Mouse (Mus musculus): ENCODE data around the gene Slc22a7. TPM values are rescaled to one million over a fixed set of nuclear protein-coding genes. Genes with fewer than 3 reads are reported as not detected.

The Slc22a7 gene
- total RNA-seq (2021) = under 1 TPM; 0.53 to 0.89 TPM
- long read RNA-seq, experiment 1 = 0 reads
- long read RNA-seq, experiment 2 = 0 reads

GRCm38 (mm10) chr17:46438298-46438873 lies at the start of gene Slc22a7:
Slc22a7 (minus strand) TSS chr17:46438457.
- DNase-seq (ENCODE audit: low spot score in 2 of 2) = no peak
- intact Hi-C loops (cut with DNase I) = no loop called here

GRCm38 (mm10) chr17:46487431-46487830 lies 49.2 kb upstream of the Slc22a7 start, which contains the start of gene Ttbk1:
Ttbk1 (minus strand) TSS chr17:46487675.
- peak; percentile 68 to 76 for DNase-seq (ENCODE audit: low spot score in 2 of 2)
- intact Hi-C loops (cut with DNase I) = no loop called here

- no peak for DNase-seq (ENCODE audit: low spot score in 2 of 2)
- intact Hi-C loops (cut with DNase I) = no loop called here
Observed at GRCm38 (mm10) chr17:46486995-46487394, 48.7 kb upstream of the Slc22a7 start.

GRCm38 (mm10) chr17:46484461-46484875 lies 46.2 kb upstream of the Slc22a7 start:
- peak in 1 of 2 experiments; percentile 52 for DNase-seq (ENCODE audit: low spot score in 2 of 2)

DNA sequence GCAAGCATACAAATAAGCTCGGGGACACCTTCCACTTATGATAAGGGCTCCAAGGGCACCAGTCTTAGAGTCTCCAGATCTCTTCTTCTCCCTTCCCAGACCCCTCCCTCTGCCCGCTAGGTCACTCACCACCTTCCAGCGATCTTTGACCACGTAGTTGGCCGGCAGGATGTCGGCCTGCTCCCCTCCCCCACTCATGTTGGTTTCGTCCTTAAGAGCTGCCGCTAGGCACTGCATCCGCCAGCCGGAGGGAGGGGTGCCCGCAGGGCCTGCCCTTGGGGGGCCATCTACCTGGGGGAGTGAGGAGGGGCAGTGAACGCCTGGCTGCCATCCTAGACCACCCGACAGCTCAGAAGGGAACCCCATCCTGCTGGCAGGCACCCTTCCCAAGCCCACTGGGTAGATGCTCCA lies 45.8 kb upstream of the Slc22a7 start:
- intact Hi-C loops (cut with DNase I) = no loop called here
- DNase-seq (ENCODE audit: low spot score in 2 of 2) = peak in 1 of 2 experiments; percentile 38

More at GRCm38 (mm10) chr17:46484461-46484875, 46.2 kb upstream of the Slc22a7 start:
- intact Hi-C loops (cut with DNase I) = no loop called here

GRCm38 (mm10) chr17:46483561-46484001 lies 45.3 kb upstream of the Slc22a7 start:
- intact Hi-C loops (cut with DNase I) = no loop called here

GRCm38 (mm10) chr17:46477286-46477685 lies 39.0 kb upstream of the Slc22a7 start:
- DNase-seq (ENCODE audit: low spot score in 2 of 2) = no peak
- intact Hi-C loops (cut with DNase I) = no loop called here

More at GRCm38 (mm10) chr17:46483561-46484001, 45.3 kb upstream of the Slc22a7 start:
- DNase-seq (ENCODE audit: low spot score in 2 of 2) = peak; percentile 70

DNA sequence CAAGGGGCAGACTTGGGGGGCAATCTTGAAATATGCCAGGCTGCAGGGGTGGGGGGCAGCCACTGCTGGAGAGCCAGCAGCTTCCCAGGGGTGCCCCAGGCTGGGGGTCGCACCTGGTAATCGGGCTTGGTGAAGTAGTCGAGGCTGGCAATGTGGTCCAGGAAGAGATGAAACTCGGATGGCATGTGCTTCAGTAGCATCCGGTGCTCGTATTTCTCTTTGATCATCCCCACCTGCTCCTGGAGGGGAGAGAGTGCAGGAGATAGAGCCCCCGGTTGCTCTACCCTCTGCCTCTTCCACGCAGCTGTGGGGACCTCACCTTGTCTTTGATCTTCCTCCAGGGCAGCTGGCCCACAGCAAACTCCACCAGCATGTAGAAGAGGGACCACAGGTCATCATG lies 38.3 kb upstream of the Slc22a7 start:
- intact Hi-C loops (cut with DNase I) = no loop called here
- DNase-seq (ENCODE audit: low spot score in 2 of 2) = no peak

DNA sequence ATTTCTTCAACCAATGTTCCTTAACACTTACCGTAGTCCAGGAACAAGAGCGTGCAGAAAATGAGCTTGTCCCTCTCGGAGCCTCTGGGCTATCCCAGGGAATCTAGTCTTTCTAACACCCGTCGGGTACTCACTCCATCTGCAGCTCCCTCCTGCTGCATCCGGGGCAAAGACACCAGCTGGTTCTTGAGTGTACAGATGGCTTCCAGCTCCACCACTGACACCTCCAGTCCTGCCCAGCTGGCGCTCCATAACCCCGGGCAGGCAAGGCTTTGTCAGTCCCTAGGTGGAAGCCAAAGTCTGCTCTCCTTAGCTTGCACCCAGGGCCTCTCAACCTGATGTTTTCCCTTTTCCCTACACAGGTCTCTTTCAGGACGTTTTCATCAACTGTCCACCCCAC lies 29.6 kb upstream of the Slc22a7 start:
- intact Hi-C loops (cut with DNase I) = no loop called here

DNA sequence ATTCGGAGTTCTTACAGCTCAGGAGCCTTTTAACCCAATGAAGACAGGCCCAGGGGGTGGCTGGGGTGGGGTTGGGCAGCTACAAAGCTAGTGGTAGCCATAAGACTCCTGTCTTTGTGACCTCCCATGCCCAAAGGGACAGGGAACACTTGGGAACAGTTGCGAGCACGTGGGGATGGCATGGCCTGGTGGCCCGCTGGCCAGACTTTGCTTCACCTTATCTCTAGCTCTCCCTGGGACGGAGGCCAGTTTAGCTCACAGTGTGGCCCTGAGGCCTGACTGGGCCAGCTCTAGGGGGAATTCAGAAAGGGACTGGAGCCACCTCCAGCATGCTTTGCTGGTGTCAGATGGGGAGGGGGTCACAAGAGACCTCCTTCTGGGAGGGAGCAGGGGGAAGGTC lies 24.0 kb upstream of the Slc22a7 start:
- intact Hi-C loops (cut with DNase I) = no loop called here
- no peak for DNase-seq (ENCODE audit: low spot score in 2 of 2)

More for the DNA sequence above, 29.6 kb upstream of the Slc22a7 start:
- DNase-seq (ENCODE audit: low spot score in 2 of 2) = no peak

DNA sequence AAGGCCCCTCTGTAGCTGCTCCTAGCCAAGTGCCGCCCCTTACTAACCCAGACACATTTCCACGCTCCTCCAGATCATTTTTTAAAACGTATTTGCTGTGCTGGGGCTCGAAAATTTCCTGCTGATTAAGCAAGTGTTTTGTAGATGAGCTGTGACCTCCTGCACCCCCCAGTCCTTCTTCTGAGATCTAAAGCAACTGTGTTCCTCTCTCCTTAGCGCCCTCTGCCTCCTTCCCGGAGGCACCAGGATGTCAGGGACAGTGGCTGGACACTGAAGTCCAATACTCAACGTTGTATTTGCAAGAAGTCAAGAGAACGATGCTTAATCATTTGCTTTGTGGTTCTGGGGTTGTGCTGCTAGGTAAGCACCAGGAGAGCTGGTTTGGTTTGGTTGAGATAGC lies 23.1 kb upstream of the Slc22a7 start:
- intact Hi-C loops (cut with DNase I) = no loop called here
- no peak for DNase-seq (ENCODE audit: low spot score in 2 of 2)

DNA sequence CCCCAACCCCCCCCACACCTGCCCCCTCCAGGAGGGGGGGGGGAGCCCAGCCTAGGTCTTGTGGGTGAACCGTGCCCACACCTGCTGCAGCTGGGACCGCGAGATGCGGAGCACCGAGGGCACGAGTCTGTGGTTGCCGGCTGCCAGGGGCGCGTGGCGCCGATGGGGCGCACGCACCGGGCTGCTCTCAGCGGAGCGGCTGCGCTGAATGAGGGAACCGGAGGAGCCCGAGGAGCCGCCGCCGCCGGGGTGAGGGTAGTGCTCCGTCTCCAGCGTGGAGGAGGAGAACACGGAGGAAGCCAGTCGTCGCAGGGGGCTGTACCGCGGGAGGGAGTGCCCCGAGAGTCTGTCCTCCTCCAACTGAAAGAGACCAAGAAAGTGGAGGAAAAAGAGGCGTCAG lies 22.4 kb upstream of the Slc22a7 start:
- DNase-seq (ENCODE audit: low spot score in 2 of 2) = no peak
- intact Hi-C loops (cut with DNase I) = no loop called here

DNA sequence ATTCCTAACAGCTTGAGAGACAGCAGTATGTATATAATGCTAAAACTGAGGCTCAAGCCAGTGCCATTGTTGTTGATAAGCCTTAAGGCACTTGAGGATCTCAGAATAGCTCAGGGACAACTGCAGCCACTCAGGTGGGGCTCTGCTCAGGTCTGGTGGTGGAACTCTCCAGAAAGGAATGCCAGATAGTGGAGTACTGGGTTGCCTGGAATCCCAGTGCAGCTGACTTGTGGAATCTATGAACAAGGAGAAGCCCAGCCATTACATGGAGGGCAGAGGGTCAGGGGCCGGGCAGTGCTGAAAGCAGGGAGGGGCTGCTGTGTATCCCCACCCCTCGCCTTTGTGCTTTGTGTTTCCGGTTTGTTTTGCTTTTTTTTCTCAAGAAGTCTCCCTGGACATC lies 20.2 kb upstream of the Slc22a7 start:
- intact Hi-C loops (cut with DNase I) = no loop called here
- DNase-seq (ENCODE audit: low spot score in 2 of 2) = no peak

GRCm38 (mm10) chr17:46457791-46458190 lies 19.5 kb upstream of the Slc22a7 start:
- intact Hi-C loops (cut with DNase I) = no loop called here
- DNase-seq (ENCODE audit: low spot score in 2 of 2) = peak; percentile 38 to 41

GRCm38 (mm10) chr17:46455110-46455691 lies 16.9 kb upstream of the Slc22a7 start:
- DNase-seq (ENCODE audit: low spot score in 2 of 2) = no peak
- intact Hi-C loops (cut with DNase I) = no loop called here

DNA sequence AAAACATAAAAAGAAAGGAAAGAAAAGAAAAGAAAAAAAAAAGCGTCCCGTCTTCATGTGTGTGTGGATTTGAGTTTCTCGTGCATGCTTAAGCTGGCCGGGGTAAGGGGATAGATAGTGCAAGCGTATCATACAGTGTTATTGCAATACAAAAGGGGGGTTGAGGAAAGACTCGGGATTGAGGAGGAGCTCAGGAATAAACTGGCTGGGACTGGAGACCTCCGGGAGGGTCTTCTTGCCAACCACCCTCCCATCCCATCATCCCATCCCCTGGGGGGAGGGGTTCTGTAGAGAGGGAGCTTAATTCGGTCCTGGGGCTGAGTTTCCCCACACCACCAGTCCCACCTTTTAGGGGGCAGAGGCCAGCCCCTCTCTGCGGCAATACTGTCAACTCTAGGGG lies 16.3 kb upstream of the Slc22a7 start:
- intact Hi-C loops (cut with DNase I) = no loop called here
- no peak for DNase-seq (ENCODE audit: low spot score in 2 of 2)

DNA sequence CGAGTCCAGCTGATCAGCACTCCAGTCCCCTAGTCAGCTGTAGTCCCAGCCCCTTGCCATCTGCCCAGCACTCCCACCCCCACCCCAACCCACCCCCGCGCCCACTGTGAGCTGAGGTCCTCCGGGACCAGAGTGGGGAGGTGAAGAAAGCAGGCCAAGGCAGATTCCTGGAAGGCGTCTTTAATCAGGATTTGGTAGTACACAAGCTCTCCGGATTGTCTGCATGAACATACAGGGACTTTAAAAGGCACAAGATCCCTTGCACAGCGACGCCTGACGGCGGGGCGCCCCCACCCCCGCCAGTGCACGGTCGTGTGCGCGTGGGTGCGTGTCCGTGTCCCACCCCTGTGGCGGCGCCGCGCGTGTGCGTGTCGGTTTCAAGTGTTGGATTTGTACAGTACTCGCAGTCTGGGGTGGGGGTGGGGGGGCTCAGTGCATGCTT lies 15.7 kb upstream of the Slc22a7 start:
- DNase-seq (ENCODE audit: low spot score in 2 of 2) = peak in 1 of 2 experiments; percentile 41
- intact Hi-C loops (cut with DNase I) = no loop called here

GRCm38 (mm10) chr17:46453302-46453948 lies 15.2 kb upstream of the Slc22a7 start:
- intact Hi-C loops (cut with DNase I) = no loop called here
- DNase-seq (ENCODE audit: low spot score in 2 of 2) = no peak

DNA sequence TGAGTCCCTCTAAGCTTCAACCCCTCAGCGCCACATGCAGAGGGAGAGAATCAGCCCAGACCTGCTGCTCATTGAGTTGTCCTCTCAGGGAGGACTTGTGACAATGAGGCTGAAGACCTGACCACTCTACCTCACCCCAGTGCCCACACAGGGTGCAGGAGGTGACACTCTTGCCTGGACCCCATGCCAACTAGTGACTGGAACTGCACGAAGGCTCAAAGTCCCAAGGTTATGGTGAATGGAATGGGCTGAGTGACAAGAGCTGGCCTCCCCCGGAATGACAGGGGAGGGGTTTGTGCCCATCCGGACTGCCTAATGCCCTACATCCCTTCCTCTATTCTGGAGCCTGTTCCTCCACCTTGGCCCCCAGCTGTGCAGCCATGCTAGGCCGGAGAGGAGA lies 14.4 kb upstream of the Slc22a7 start:
- intact Hi-C loops (cut with DNase I) = no loop called here
- no peak for DNase-seq (ENCODE audit: low spot score in 2 of 2)

- intact Hi-C loops (cut with DNase I) = no loop called here
Observed at GRCm38 (mm10) chr17:46446264-46446663, 8.0 kb upstream of the Slc22a7 start.

More at GRCm38 (mm10) chr17:46446264-46446663, 8.0 kb upstream of the Slc22a7 start:
- no peak for DNase-seq (ENCODE audit: low spot score in 2 of 2)
